Mouse (Mus musculus): ENCODE measurements around the gene Tmem164. TPM values are rescaled to one million over a fixed set of nuclear protein-coding genes. Genes with fewer than 3 reads are reported as not detected.

Tmem164 gene
- polyA plus RNA-seq, 1 experiment from 2014 or later: 14.3 TPM

GRCm38 (mm10) chrX:142806620-142807061, 125.4 kb downstream of the Tmem164 start:
- H3K36me3 ChIP-seq (ENCODE audit: control insufficient read depth, insufficient read depth): no peaks in the 10 kb centered on the region
- 0 out of 2 replicates have a peak overlapping the region, but pooled peaks have one; percentile 21 for H3K4me2 ChIP-seq (replicated peaks; ENCODE audit: low read depth)
- 30% methylated on average over 10 of the region's 10 CpGs for WGBS
- H3K27me3 ChIP-seq (replicated peaks; ENCODE audit: control insufficient read depth, insufficient read depth, low read length): no peaks in the 10 kb centered on the region
- no peak overlapping the region for H3K9ac ChIP-seq (ENCODE audit: low read depth, low read length)
- H3K4me1 ChIP-seq (replicated peaks; ENCODE audit: control insufficient read depth, insufficient read depth, low read length): no peaks in the 10 kb centered on the region
- peak; percentile 58 for TF ChIP-seq CTCF (IDR thresholded peaks at IDR 0.05; ENCODE audit: low read depth)
- H3K27ac ChIP-seq (ENCODE audit: low read depth, low read length): no peak overlapping the region
- peak; percentile 41; the same call in 1 of the 2 replicates for ATAC-seq
- H3K9me3 ChIP-seq (ENCODE audit: control insufficient read depth): no peaks in the 10 kb centered on the region
- H3K4me3 ChIP-seq (ENCODE audit: low read depth, low read length): no peak overlapping the region

- no peaks in the 10 kb centered on the region for H3K27me3 ChIP-seq (replicated peaks; ENCODE audit: control insufficient read depth, insufficient read depth, low read length)
- no peaks in the 10 kb centered on the region for H3K4me1 ChIP-seq (replicated peaks; ENCODE audit: control insufficient read depth, insufficient read depth, low read length)
- H3K9ac ChIP-seq (ENCODE audit: low read depth, low read length): no peak overlapping the region
- no peak for ATAC-seq
- WGBS: 39% methylated on average over 9 of the region's 9 CpGs
- no peaks in the 10 kb centered on the region for H3K9me3 ChIP-seq (ENCODE audit: control insufficient read depth)
- H3K4me2 ChIP-seq (replicated peaks; ENCODE audit: low read depth): no peak overlapping the region
- peak; percentile 73 for TF ChIP-seq CTCF (IDR thresholded peaks at IDR 0.05; ENCODE audit: low read depth)
- H3K4me3 ChIP-seq (ENCODE audit: low read depth, low read length): no peak overlapping the region
- no peaks in the 10 kb centered on the region for H3K36me3 ChIP-seq (ENCODE audit: control insufficient read depth, insufficient read depth)
- no peak overlapping the region for H3K27ac ChIP-seq (ENCODE audit: low read depth, low read length)
These were observed 127.2 kb downstream of the Tmem164 start for GRCm38 (mm10) chrX:142808411-142808810.

- 31% methylated on average over 6 of the region's 6 CpGs for WGBS
- Histone ChIP-seq H3K27ac (ENCODE audit: low read depth, low read length) (no peak overlapping the region), H3K9me3 (ENCODE audit: control insufficient read depth) (no peaks in the 10 kb centered on the region), H3K4me2 (replicated peaks; ENCODE audit: low read depth) (no peak overlapping the region), H3K4me1 (replicated peaks; ENCODE audit: control insufficient read depth, insufficient read depth, low read length) (no peaks in the 10 kb centered on the region), H3K36me3 (ENCODE audit: control insufficient read depth, insufficient read depth) (no peaks in the 10 kb centered on the region), H3K27me3 (replicated peaks; ENCODE audit: control insufficient read depth, insufficient read depth, low read length) (no peaks in the 10 kb centered on the region), H3K4me3 (ENCODE audit: low read depth, low read length) (no peak overlapping the region), H3K9ac (ENCODE audit: low read depth, low read length) (no peak overlapping the region)
- peak; percentile 70 for TF ChIP-seq CTCF (IDR thresholded peaks at IDR 0.05; ENCODE audit: low read depth)
- no peak for ATAC-seq
These were observed 131.9 kb downstream of the Tmem164 start for GRCm38 (mm10) chrX:142813146-142813545.

GRCm38 (mm10) chrX:142818057-142818682, 137.0 kb downstream of the Tmem164 start:
- H3K4me1 ChIP-seq (replicated peaks; ENCODE audit: control insufficient read depth, insufficient read depth, low read length): no peaks in the 10 kb centered on the region
- no peaks in the 10 kb centered on the region for H3K36me3 ChIP-seq (ENCODE audit: control insufficient read depth, insufficient read depth)
- TF ChIP-seq CTCF (IDR thresholded peaks at IDR 0.05; ENCODE audit: low read depth): peak; percentile 75
- no peak overlapping the region for H3K4me3 ChIP-seq (ENCODE audit: low read depth, low read length)
- no peaks in the 10 kb centered on the region for H3K27me3 ChIP-seq (replicated peaks; ENCODE audit: control insufficient read depth, insufficient read depth, low read length)
- WGBS: 43% methylated on average over 10 of the region's 10 CpGs
- no peak overlapping the region for H3K27ac ChIP-seq (ENCODE audit: low read depth, low read length)
- no peaks in the 10 kb centered on the region for H3K9me3 ChIP-seq (ENCODE audit: control insufficient read depth)
- no peak overlapping the region for H3K4me2 ChIP-seq (replicated peaks; ENCODE audit: low read depth)
- no peak for ATAC-seq
- no peak overlapping the region for H3K9ac ChIP-seq (ENCODE audit: low read depth, low read length)

- no peak overlapping the region for H3K4me2 ChIP-seq (replicated peaks; ENCODE audit: low read depth)
- 79% methylated on average over 6 of the region's 6 CpGs for WGBS
- H3K9me3 ChIP-seq (ENCODE audit: control insufficient read depth): no peaks in the 10 kb centered on the region
- no peak for ATAC-seq
- H3K27ac ChIP-seq (ENCODE audit: low read depth, low read length): no peak overlapping the region
- no peaks in the 10 kb centered on the region for H3K27me3 ChIP-seq (replicated peaks; ENCODE audit: control insufficient read depth, insufficient read depth, low read length)
- no peaks in the 10 kb centered on the region for H3K4me1 ChIP-seq (replicated peaks; ENCODE audit: control insufficient read depth, insufficient read depth, low read length)
- no peak overlapping the region for H3K9ac ChIP-seq (ENCODE audit: low read depth, low read length)
- H3K36me3 ChIP-seq (ENCODE audit: control insufficient read depth, insufficient read depth): no peaks in the 10 kb centered on the region
- TF ChIP-seq CTCF (IDR thresholded peaks at IDR 0.05; ENCODE audit: low read depth): no peak
- H3K4me3 ChIP-seq (ENCODE audit: low read depth, low read length): no peak overlapping the region
These were observed 140.0 kb downstream of the Tmem164 start for GRCm38 (mm10) chrX:142821239-142821638.

- WGBS: 32% methylated on average over 3 of the region's 3 CpGs
- H3K4me2 ChIP-seq (replicated peaks; ENCODE audit: low read depth): no peak overlapping the region
These were observed 140.6 kb downstream of the Tmem164 start for GRCm38 (mm10) chrX:142821846-142822245.

More at GRCm38 (mm10) chrX:142821846-142822245, 140.6 kb downstream of the Tmem164 start:
- H3K4me3 ChIP-seq (ENCODE audit: low read depth, low read length): no peak overlapping the region
- TF ChIP-seq CTCF (IDR thresholded peaks at IDR 0.05; ENCODE audit: low read depth): peak; percentile 67
- H3K36me3 ChIP-seq (ENCODE audit: control insufficient read depth, insufficient read depth): no peaks in the 10 kb centered on the region
- no peak overlapping the region for H3K9ac ChIP-seq (ENCODE audit: low read depth, low read length)
- no peaks in the 10 kb centered on the region for H3K4me1 ChIP-seq (replicated peaks; ENCODE audit: control insufficient read depth, insufficient read depth, low read length)
- no peak overlapping the region for H3K27ac ChIP-seq (ENCODE audit: low read depth, low read length)
- no peaks in the 10 kb centered on the region for H3K27me3 ChIP-seq (replicated peaks; ENCODE audit: control insufficient read depth, insufficient read depth, low read length)
- H3K9me3 ChIP-seq (ENCODE audit: control insufficient read depth): no peaks in the 10 kb centered on the region
- no peak for ATAC-seq

All from intestine, postnatal 0 days (tissue).